Mouse (Mus musculus): ENCODE results near the gene Pus7l. TPM values are rescaled to one million over a fixed set of nuclear protein-coding genes. Genes with fewer than 3 reads are reported as not detected.

Pus7l gene
- polyA plus RNA-seq, 1 experiment, result 1.7 TPM

DNA sequence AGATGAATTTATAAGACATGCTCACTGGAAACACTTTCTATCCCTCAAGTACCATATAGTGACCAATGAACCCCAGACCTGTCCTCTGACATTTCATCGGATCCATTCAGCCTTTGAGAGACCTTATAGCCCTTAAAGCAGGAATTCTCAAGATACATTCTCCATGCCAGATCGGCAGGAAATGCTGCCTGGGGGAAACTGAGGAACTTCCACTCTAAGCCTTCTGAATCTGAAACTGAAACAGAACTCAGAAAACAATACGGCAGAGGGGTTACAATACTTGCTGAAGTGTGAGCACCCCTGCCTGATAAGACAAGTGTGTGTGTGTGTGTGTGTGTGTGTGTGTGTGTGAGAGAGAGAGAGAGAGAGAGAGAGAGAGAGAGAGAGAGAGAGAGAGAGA is 4.1 kb downstream of the Pus7l start:
- H3K4me1 ChIP-seq (ENCODE audit: control insufficient read depth, insufficient read depth, insufficient read length, low read length), result peaks cover 3% of the 10 kb centered on the region; the same call in 1 of the 2 replicates
- WGBS, result 83% methylated on average over 3 of the region's 3 CpGs
- H3K4me3 ChIP-seq (ENCODE audit: low read depth, low read length), result no peak overlapping the region
- H3K36me3 ChIP-seq (ENCODE audit: control insufficient read depth, insufficient read depth, low read length), result peaks cover 4% of the 10 kb centered on the region; the same call in 1 of the 2 replicates
- no peak for TF ChIP-seq POLR2A (IDR thresholded peaks at IDR 0.05; ENCODE audit: low read depth, low read length)
- no peak for TF ChIP-seq CTCF (IDR thresholded peaks at IDR 0.05; ENCODE audit: extremely low read depth, insufficient read length, insufficient replicate concordance, low read depth, low read length)
- no peaks in the 10 kb centered on the region for H3K27me3 ChIP-seq (ENCODE audit: control insufficient read depth, insufficient read depth, low read length)
- no peak overlapping the region for H3K27ac ChIP-seq (ENCODE audit: insufficient read depth, low read depth, low read length)

- TF ChIP-seq POLR2A (IDR thresholded peaks at IDR 0.05; ENCODE audit: low read depth, low read length) (no peak), CTCF (IDR thresholded peaks at IDR 0.05; ENCODE audit: extremely low read depth, insufficient read length, insufficient replicate concordance, low read depth, low read length) (no peak)
- H3K4me1 ChIP-seq (ENCODE audit: control insufficient read depth, insufficient read depth, insufficient read length, low read length), result peaks cover 2% of the 10 kb centered on the region; the same call in 1 of the 2 replicates
- no peak overlapping the region for H3K4me3 ChIP-seq (ENCODE audit: low read depth, low read length)
- H3K27ac ChIP-seq (ENCODE audit: insufficient read depth, low read depth, low read length), result no peak overlapping the region
- no peaks in the 10 kb centered on the region for H3K27me3 ChIP-seq (ENCODE audit: control insufficient read depth, insufficient read depth, low read length)
- WGBS, result 89% methylated on average over 7 of the region's 7 CpGs
- peaks cover 5% of the 10 kb centered on the region; the same call in 1 of the 2 replicates for H3K36me3 ChIP-seq (ENCODE audit: control insufficient read depth, insufficient read depth, low read length)
These were observed 7.8 kb downstream of the Pus7l start for GRCm38 (mm10) chr15:94535521-94535920.

GRCm38 (mm10) chr15:94532956-94533355 is 10.4 kb downstream of the Pus7l start:
- no peak overlapping the region for H3K27ac ChIP-seq (ENCODE audit: insufficient read depth, low read depth, low read length)
- no peak overlapping the region for H3K4me3 ChIP-seq (ENCODE audit: low read depth, low read length)
- WGBS, result 73% methylated on average over 6 of the region's 6 CpGs
- H3K36me3 ChIP-seq (ENCODE audit: control insufficient read depth, insufficient read depth, low read length), result peaks cover 11% of the 10 kb centered on the region
- TF ChIP-seq POLR2A (IDR thresholded peaks at IDR 0.05; ENCODE audit: low read depth, low read length) (no peak), CTCF (IDR thresholded peaks at IDR 0.05; ENCODE audit: extremely low read depth, insufficient read length, insufficient replicate concordance, low read depth, low read length) (no peak)
- no peaks in the 10 kb centered on the region for H3K27me3 ChIP-seq (ENCODE audit: control insufficient read depth, insufficient read depth, low read length)
- H3K4me1 ChIP-seq (ENCODE audit: control insufficient read depth, insufficient read depth, insufficient read length, low read length), result peaks cover 2% of the 10 kb centered on the region; the same call in 1 of the 2 replicates

DNA sequence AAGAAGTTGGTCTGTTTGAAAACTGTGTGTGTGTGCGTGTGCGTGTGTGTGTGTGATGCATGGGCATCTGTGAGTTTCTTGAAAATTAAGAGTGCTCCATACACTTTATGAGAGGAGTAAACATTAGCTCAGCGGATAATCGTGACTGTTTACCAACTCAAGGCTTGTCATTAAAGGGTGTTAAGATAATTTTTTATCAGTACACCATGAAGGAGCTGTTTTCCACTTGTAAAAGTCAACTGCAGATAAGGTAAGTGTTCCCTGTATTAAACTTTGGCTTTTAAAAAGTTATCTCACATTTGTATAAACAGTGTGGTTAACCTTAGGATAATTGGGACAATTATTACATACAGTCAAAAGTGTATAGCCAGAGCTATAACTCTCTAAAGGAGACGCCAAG is 11.0 kb downstream of the Pus7l start:
- Histone ChIP-seq H3K36me3 (ENCODE audit: control insufficient read depth, insufficient read depth, low read length) (peaks cover 12% of the 10 kb centered on the region), H3K4me1 (ENCODE audit: control insufficient read depth, insufficient read depth, insufficient read length, low read length) (peaks cover 2% of the 10 kb centered on the region; the same call in 1 of the 2 replicates), H3K27ac (ENCODE audit: insufficient read depth, low read depth, low read length) (no peak overlapping the region), H3K27me3 (ENCODE audit: control insufficient read depth, insufficient read depth, low read length) (no peaks in the 10 kb centered on the region), H3K4me3 (ENCODE audit: low read depth, low read length) (no peak overlapping the region)
- 32% methylated on average over 5 of the region's 5 CpGs for WGBS
- TF ChIP-seq CTCF (IDR thresholded peaks at IDR 0.05; ENCODE audit: extremely low read depth, insufficient read length, insufficient replicate concordance, low read depth, low read length) (no peak), POLR2A (IDR thresholded peaks at IDR 0.05; ENCODE audit: low read depth, low read length) (no peak)

DNA sequence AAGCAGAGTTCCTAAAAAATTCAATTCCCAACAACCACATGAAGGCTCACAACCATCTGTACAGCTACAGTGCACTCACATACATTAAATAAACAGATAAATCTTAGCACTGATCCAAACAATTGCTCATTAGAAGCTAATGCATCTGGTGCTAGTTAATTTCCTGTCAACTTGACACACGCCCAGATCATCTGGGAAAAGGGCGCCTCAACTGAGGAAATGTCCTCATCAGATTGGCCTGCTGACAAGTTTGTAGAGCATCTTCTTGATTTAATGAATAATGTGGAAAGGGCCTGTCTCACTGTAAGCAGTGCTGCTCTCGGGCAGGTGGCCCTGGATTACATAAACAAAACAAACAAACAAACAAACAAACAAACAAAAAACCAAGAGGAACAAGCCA is 12.8 kb downstream of the Pus7l start:
- peaks cover 10% of the 10 kb centered on the region for H3K36me3 ChIP-seq (ENCODE audit: control insufficient read depth, insufficient read depth, low read length)
- no peak overlapping the region for H3K4me3 ChIP-seq (ENCODE audit: low read depth, low read length)
- H3K4me1 ChIP-seq (ENCODE audit: control insufficient read depth, insufficient read depth, insufficient read length, low read length), result peaks cover 2% of the 10 kb centered on the region; the same call in 1 of the 2 replicates
- 82% methylated on average over 3 of the region's 3 CpGs for WGBS
- H3K27ac ChIP-seq (ENCODE audit: insufficient read depth, low read depth, low read length), result no peak overlapping the region
- no peaks in the 10 kb centered on the region for H3K27me3 ChIP-seq (ENCODE audit: control insufficient read depth, insufficient read depth, low read length)
- TF ChIP-seq CTCF (IDR thresholded peaks at IDR 0.05; ENCODE audit: extremely low read depth, insufficient read length, insufficient replicate concordance, low read depth, low read length) (no peak), POLR2A (IDR thresholded peaks at IDR 0.05; ENCODE audit: low read depth, low read length) (no peak)

DNA sequence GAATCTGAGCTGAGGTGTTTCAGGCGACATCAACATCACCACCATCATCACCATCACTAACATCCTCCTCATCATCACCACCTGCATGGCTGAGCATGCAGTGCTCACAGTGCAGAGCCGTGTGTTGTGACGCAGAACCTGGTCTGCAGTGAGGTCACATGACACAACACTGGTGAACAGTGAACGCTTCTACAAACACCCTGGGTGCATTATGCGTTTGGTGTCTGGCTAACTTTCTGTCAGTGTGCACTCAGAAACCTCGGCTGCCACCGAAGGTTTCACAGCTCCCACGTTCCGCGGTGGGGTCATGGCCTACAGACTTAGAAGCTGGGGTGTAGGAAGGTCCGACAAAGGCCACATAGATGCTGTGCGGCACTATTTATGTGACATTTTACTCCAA is 18.4 kb downstream of the Pus7l start:
- no peaks in the 10 kb centered on the region for H3K4me1 ChIP-seq (ENCODE audit: control insufficient read depth, insufficient read depth, insufficient read length, low read length)
- WGBS, result 91% methylated on average over 12 of the region's 12 CpGs
- no peaks in the 10 kb centered on the region for H3K27me3 ChIP-seq (ENCODE audit: control insufficient read depth, insufficient read depth, low read length)
- peaks cover 15% of the 10 kb centered on the region for H3K36me3 ChIP-seq (ENCODE audit: control insufficient read depth, insufficient read depth, low read length)
- no peak overlapping the region for H3K4me3 ChIP-seq (ENCODE audit: low read depth, low read length)
- H3K27ac ChIP-seq (ENCODE audit: insufficient read depth, low read depth, low read length), result no peak overlapping the region
- no peak for TF ChIP-seq POLR2A (IDR thresholded peaks at IDR 0.05; ENCODE audit: low read depth, low read length)

DNA sequence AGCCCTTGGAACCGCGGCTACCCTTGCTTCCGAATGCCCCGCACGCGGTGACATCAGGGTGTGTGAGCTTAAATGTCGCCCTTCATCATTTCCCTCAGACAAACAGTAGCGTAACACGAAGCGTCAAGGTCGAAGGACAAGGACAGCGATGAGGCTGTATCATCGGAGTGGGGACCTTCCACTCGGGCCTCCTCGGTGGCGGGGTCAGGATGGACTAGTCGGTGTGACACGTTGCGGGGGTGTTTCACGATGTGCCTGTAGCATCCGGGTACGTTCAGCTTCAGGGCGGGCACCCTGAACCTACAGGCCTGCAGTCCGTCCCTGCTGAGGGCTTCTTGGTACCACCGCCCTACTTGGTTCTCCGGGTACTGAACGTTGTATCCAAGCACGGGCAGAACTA is 20.1 kb downstream of the Pus7l start:
- WGBS, result 89% methylated on average over 28 of the region's 28 CpGs

More for the DNA sequence above, 20.1 kb downstream of the Pus7l start:
- Histone ChIP-seq H3K27ac (ENCODE audit: insufficient read depth, low read depth, low read length) (no peak overlapping the region), H3K4me1 (ENCODE audit: control insufficient read depth, insufficient read depth, insufficient read length, low read length) (no peaks in the 10 kb centered on the region), H3K4me3 (ENCODE audit: low read depth, low read length) (no peak overlapping the region), H3K27me3 (ENCODE audit: control insufficient read depth, insufficient read depth, low read length) (0 out of 2 replicates have a peak, but pooled peaks cover 3% of the 10 kb centered on the region), H3K36me3 (ENCODE audit: control insufficient read depth, insufficient read depth, low read length) (peaks cover 10% of the 10 kb centered on the region)
- no peak for TF ChIP-seq POLR2A (IDR thresholded peaks at IDR 0.05; ENCODE audit: low read depth, low read length)
- TF ChIP-seq CTCF (IDR thresholded peaks at IDR 0.05; ENCODE audit: extremely low read depth, insufficient read length, insufficient replicate concordance, low read depth, low read length), result no peak
